Mouse (Mus musculus) heart, embryonic 15.5 days (tissue): Measurements from ENCODE around the gene Kcna2. TPM values are rescaled to one million over a fixed set of nuclear protein-coding genes. Genes with fewer than 3 reads are reported as not detected.

Source experiments
- ATAC-seq: fragments of 200-750 bp; cut with Nextera tagmentation; replicated peaks from 2 replicates; pipeline ENCODE4 v1.8.0; 2017; ENCODE audit warnings: low read depth, moderate TSS enrichment; ENCODE audit not compliant: insufficient number of reproducible peaks, insufficient read depth, low FRiP score
- H3K27ac ChIP-seq: fragments of 300-500 bp; sonication (generic); 2 replicates; pipeline ENCODE4 v1.5.1; 2015; ENCODE audit warnings: mild to moderate bottlenecking, inconsistent platforms
- H3K27me3 ChIP-seq: fragments of 300-500 bp; sonication (generic); 2 replicates; pipeline ENCODE4 v1.6.1; 2015; ENCODE audit warnings: inconsistent platforms
- H3K36me3 ChIP-seq: fragments of 300-500 bp; sonication (generic); 2 replicates; pipeline ENCODE4 v1.6.1; 2015; ENCODE audit warnings: mild to moderate bottlenecking, inconsistent platforms
- H3K4me1 ChIP-seq: fragments of 300-500 bp; sonication (generic); replicated peaks from 2 replicates; pipeline ENCODE4 v1.6.1; 2015; ENCODE audit warnings: inconsistent platforms
- H3K4me2 ChIP-seq: fragments of 300-500 bp; sonication (generic); 2 replicates; pipeline ENCODE4 v1.6.1; 2015; ENCODE audit warnings: inconsistent platforms, mild to moderate bottlenecking, moderate library complexity
- H3K4me3 ChIP-seq: fragments of 300-500 bp; sonication (generic); 2 replicates; pipeline ENCODE4 v1.5.1; 2015; ENCODE audit warnings: mild to moderate bottlenecking, inconsistent platforms
- H3K9ac ChIP-seq: fragments of 300-500 bp; sonication (generic); 2 replicates; pipeline ENCODE4 v1.6.1; 2015; ENCODE audit warnings: mild to moderate bottlenecking, inconsistent platforms
- H3K9me3 ChIP-seq: fragments of 300-500 bp; sonication (generic); replicated peaks from 2 replicates; pipeline ENCODE4 v1.6.1; 2016; ENCODE audit warnings: inconsistent platforms
- WGBS: fragments of 180-500 bp; shearing (Covaris S2); methylation state at CpG from one replicate; pipeline ENCODE4 v1.1.7; 2015; ENCODE audit warnings: mixed read lengths; 5-methylcytosine and 5-hydroxymethylcytosine counted together
- polyA plus RNA-seq: library from polyadenylated mRNA; unstranded; fragments of >200 nt; fragmentation: Nextera tagmentation; extraction: Ambion mirVana; gene quantifications from 2 replicates; pipeline ENCODE4 v1.2.1, GENCODE M21; 2015

The Kcna2 gene
- polyA plus RNA-seq, 1 experiment from 2014 or later: 0.05 TPM

- Histone ChIP-seq H3K27ac (no peak overlapping the region), H3K4me2 (no peak overlapping the region), H3K9ac (no peak overlapping the region), H3K36me3 (no peaks in the 10 kb centered on the region), H3K4me3 (no peak overlapping the region), H3K4me1 (no peaks in the 10 kb centered on the region), H3K27me3 (no peaks in the 10 kb centered on the region), H3K9me3 (no peaks in the 10 kb centered on the region)
- 20% methylated on average over 3 of the region's 3 CpGs for WGBS
- no peak for ATAC-seq
Observed at GRCm38 (mm10) chr3:107081227-107081626, 19.7 kb upstream of the Kcna2 start.

- no peaks in the 10 kb centered on the region for H3K9me3 ChIP-seq
- no peaks in the 10 kb centered on the region for H3K4me1 ChIP-seq
- WGBS: 68% methylated on average over 3 of the region's 3 CpGs
- no peak overlapping the region for H3K9ac ChIP-seq
- no peak overlapping the region for H3K27ac ChIP-seq
- H3K36me3 ChIP-seq: no peaks in the 10 kb centered on the region
- ATAC-seq: no peak
- no peak overlapping the region for H3K4me2 ChIP-seq
- no peaks in the 10 kb centered on the region; the same call in 1 of the 2 replicates for H3K27me3 ChIP-seq
- H3K4me3 ChIP-seq: no peak overlapping the region
Observed at GRCm38 (mm10) chr3:107084586-107084985, 16.4 kb upstream of the Kcna2 start.

GRCm38 (mm10) chr3:107087410-107087809, 13.5 kb upstream of the Kcna2 start:
- no peak overlapping the region for H3K4me2 ChIP-seq
- H3K27me3 ChIP-seq: no peaks in the 10 kb centered on the region; the same call in none of the 2 replicates
- H3K4me3 ChIP-seq: no peak overlapping the region
- no peaks in the 10 kb centered on the region for H3K9me3 ChIP-seq
- no peak overlapping the region for H3K9ac ChIP-seq
- 80% methylated on average over 4 of the region's 4 CpGs for WGBS
- no peak overlapping the region for H3K27ac ChIP-seq
- no peaks in the 10 kb centered on the region for H3K36me3 ChIP-seq
- H3K4me1 ChIP-seq: no peaks in the 10 kb centered on the region
- no peak for ATAC-seq

- no peak for ATAC-seq
- H3K4me3 ChIP-seq: no peak overlapping the region
- no peak overlapping the region for H3K27ac ChIP-seq
- no peaks in the 10 kb centered on the region for H3K9me3 ChIP-seq
- H3K4me2 ChIP-seq: no peak overlapping the region
- no peak overlapping the region for H3K9ac ChIP-seq
- peaks cover 5% of the 10 kb centered on the region for H3K27me3 ChIP-seq
- no peaks in the 10 kb centered on the region for H3K4me1 ChIP-seq
- no peaks in the 10 kb centered on the region for H3K36me3 ChIP-seq
- WGBS: 72% methylated on average over 3 of the region's 3 CpGs
Observed at GRCm38 (mm10) chr3:107088820-107089219, 12.1 kb upstream of the Kcna2 start.

GRCm38 (mm10) chr3:107089475-107089874, 11.5 kb upstream of the Kcna2 start:
- no peaks in the 10 kb centered on the region for H3K36me3 ChIP-seq
- H3K4me2 ChIP-seq: no peak overlapping the region
- WGBS: 35% methylated on average over 3 of the region's 3 CpGs
- no peaks in the 10 kb centered on the region for H3K9me3 ChIP-seq
- ATAC-seq: no peak
- H3K27ac ChIP-seq: no peak overlapping the region
- no peaks in the 10 kb centered on the region for H3K4me1 ChIP-seq
- H3K4me3 ChIP-seq: no peak overlapping the region
- peaks cover 9% of the 10 kb centered on the region for H3K27me3 ChIP-seq
- no peak overlapping the region for H3K9ac ChIP-seq

GRCm38 (mm10) chr3:107090001-107090400, 10.9 kb upstream of the Kcna2 start:
- Histone ChIP-seq H3K4me1 (no peaks in the 10 kb centered on the region), H3K36me3 (no peaks in the 10 kb centered on the region), H3K27ac (no peak overlapping the region), H3K4me3 (no peak overlapping the region), H3K4me2 (no peak overlapping the region), H3K27me3 (peaks cover 10% of the 10 kb centered on the region), H3K9ac (no peak overlapping the region), H3K9me3 (no peaks in the 10 kb centered on the region)
- WGBS: 50% methylated on average over 7 of the region's 7 CpGs
- ATAC-seq: no peak

GRCm38 (mm10) chr3:107090403-107091150, 10.4 kb upstream of the Kcna2 start:
- no peaks in the 10 kb centered on the region for H3K4me1 ChIP-seq
- H3K4me2 ChIP-seq: no peak overlapping the region
- no peak for ATAC-seq
- 59% methylated on average over 11 of the region's 11 CpGs for WGBS
- no peak overlapping the region for H3K9ac ChIP-seq
- no peaks in the 10 kb centered on the region for H3K9me3 ChIP-seq
- H3K27ac ChIP-seq: no peak overlapping the region
- H3K4me3 ChIP-seq: no peak overlapping the region
- peaks cover 12% of the 10 kb centered on the region for H3K27me3 ChIP-seq
- no peaks in the 10 kb centered on the region for H3K36me3 ChIP-seq

- Histone ChIP-seq H3K9me3 (no peaks in the 10 kb centered on the region), H3K36me3 (no peaks in the 10 kb centered on the region), H3K4me2 (no peak overlapping the region), H3K27me3 (peaks cover 27% of the 10 kb centered on the region), H3K4me3 (no peak overlapping the region), H3K27ac (no peak overlapping the region), H3K9ac (no peak overlapping the region), H3K4me1 (no peaks in the 10 kb centered on the region)
- ATAC-seq: no peak
- 5% methylated on average over 4 of the region's 4 CpGs for WGBS
Observed at GRCm38 (mm10) chr3:107094028-107094427, 6.9 kb upstream of the Kcna2 start.

- H3K9me3 ChIP-seq: no peaks in the 10 kb centered on the region
- no peak overlapping the region for H3K27ac ChIP-seq
Observed at GRCm38 (mm10) chr3:107096269-107096731, 4.6 kb upstream of the Kcna2 start.

GRCm38 (mm10) chr3:107099866-107100265, 1.1 kb upstream of the Kcna2 start:
- Histone ChIP-seq H3K27me3 (peaks cover 76% of the 10 kb centered on the region), H3K27ac (no peak overlapping the region), H3K9me3 (no peaks in the 10 kb centered on the region), H3K36me3 (no peaks in the 10 kb centered on the region), H3K4me3 (no peak overlapping the region), H3K9ac (no peak overlapping the region), H3K4me1 (peaks cover 18% of the 10 kb centered on the region), H3K4me2 (no peak overlapping the region)
- WGBS: 56% methylated on average over 2 of the region's 2 CpGs
- ATAC-seq: no peak

More at GRCm38 (mm10) chr3:107096269-107096731, 4.6 kb upstream of the Kcna2 start:
- H3K4me2 ChIP-seq: no peak overlapping the region
- no peak overlapping the region for H3K4me3 ChIP-seq
- 68% methylated on average over 3 of the region's 3 CpGs for WGBS
- no peak for ATAC-seq
- H3K4me1 ChIP-seq: peaks cover 6% of the 10 kb centered on the region
- H3K27me3 ChIP-seq: peaks cover 50% of the 10 kb centered on the region
- no peaks in the 10 kb centered on the region for H3K36me3 ChIP-seq
- H3K9ac ChIP-seq: no peak overlapping the region

GRCm38 (mm10) chr3:107101456-107101786, 475 bp downstream of the Kcna2 start:
- peaks cover 18% of the 10 kb centered on the region for H3K4me1 ChIP-seq
- under 1% methylated on average over 39 of the region's 41 CpGs for WGBS
- H3K27me3 ChIP-seq: peaks cover 78% of the 10 kb centered on the region
- H3K9me3 ChIP-seq: no peaks in the 10 kb centered on the region
- H3K9ac ChIP-seq: peak overlapping the region; percentile 54
- H3K27ac ChIP-seq: no peak overlapping the region
- ATAC-seq: no peak
- peak overlapping the region; percentile 60 for H3K4me3 ChIP-seq
- H3K4me2 ChIP-seq: peak overlapping the region; percentile 99
- no peaks in the 10 kb centered on the region for H3K36me3 ChIP-seq
